Mouse (Mus musculus): ENCODE measurements at regions not wholly inside any gene's neighbourhood (a gene's known extent, or its start where the extent isn't known, plus 50 kb on each side); places are given as distances from the start of the nearest gene placed in this dataset.

DNA sequence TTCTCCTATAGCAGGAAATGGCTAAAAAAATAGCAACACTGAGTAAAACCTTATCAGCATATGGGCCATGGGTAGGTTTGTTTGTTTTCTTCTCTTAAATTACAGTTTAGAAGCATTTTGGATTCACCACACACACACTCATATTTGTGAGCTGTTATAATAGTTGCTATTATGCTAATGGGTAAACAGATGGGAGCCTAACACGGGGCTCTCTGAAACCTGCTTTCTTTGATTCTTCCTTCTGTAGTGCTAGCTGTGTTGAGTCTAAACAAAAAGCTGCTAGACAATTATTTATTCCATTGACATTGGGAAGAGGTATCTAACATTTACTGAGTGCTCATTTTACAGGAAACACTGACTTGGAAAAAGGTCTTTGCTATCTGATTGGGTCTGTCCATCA is 356.7 kb upstream of the Dcn start:
- WGBS, result 84% methylated on average over 1 of the region's 1 CpGs
- Histone ChIP-seq H3K4me3 (ENCODE audit: insufficient read depth, low read depth, low read length) (no peak overlapping the region), H3K36me3 (ENCODE audit: control insufficient read depth, insufficient read depth, low read length) (no peaks in the 10 kb centered on the region), H3K27me3 (ENCODE audit: control insufficient read depth, insufficient read depth, low read length) (no peaks in the 10 kb centered on the region), H3K9ac (ENCODE audit: low read depth, low read length) (no peak overlapping the region), H3K79me2 (ENCODE audit: control insufficient read depth, insufficient read depth, low read length) (no peaks in the 10 kb centered on the region), H3K4me1 (ENCODE audit: control insufficient read depth, insufficient read depth, low read length) (no peaks in the 10 kb centered on the region), H3K27ac (replicated peaks; ENCODE audit: insufficient read depth, low read depth, low read length) (no peak overlapping the region)
- no peak for DNase-seq (ENCODE audit: extremely low read depth, low read depth, low spot score)
- TF ChIP-seq CTCF (IDR thresholded peaks at IDR 0.05; ENCODE audit: low read depth, low read length) (no peak), POLR2A (IDR thresholded peaks at IDR 0.05; ENCODE audit: extremely low read depth, insufficient read depth, low read length) (no peak)

DNA sequence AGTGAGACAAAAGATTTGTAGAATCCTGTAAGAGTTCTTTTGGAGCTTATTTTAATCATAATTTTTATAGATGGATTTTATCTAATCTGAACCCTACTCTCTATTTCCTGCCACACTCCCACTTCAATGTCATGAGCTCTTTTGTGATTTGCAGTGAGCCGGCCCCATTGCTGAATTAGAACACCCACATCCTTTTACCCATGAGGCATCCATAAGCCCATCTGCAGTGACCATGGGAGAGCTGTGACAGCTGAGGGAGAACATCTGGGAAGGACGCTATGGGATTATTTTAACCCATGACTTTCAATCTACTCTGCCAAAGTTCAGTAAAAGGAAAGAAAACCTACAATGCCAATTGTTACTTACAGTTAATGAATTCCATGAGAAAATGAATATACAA is 337.8 kb upstream of the Dcn start:
- Histone ChIP-seq H3K27ac (replicated peaks; ENCODE audit: insufficient read depth, low read depth, low read length) (no peak overlapping the region), H3K27me3 (ENCODE audit: control insufficient read depth, insufficient read depth, low read length) (no peaks in the 10 kb centered on the region), H3K36me3 (ENCODE audit: control insufficient read depth, insufficient read depth, low read length) (no peaks in the 10 kb centered on the region), H3K4me1 (ENCODE audit: control insufficient read depth, insufficient read depth, low read length) (no peaks in the 10 kb centered on the region), H3K4me3 (ENCODE audit: insufficient read depth, low read depth, low read length) (no peak overlapping the region), H3K79me2 (ENCODE audit: control insufficient read depth, insufficient read depth, low read length) (no peaks in the 10 kb centered on the region), H3K9ac (ENCODE audit: low read depth, low read length) (no peak overlapping the region)
- no peak for DNase-seq (ENCODE audit: extremely low read depth, low read depth, low spot score)
- WGBS, result 74% methylated on average over 2 of the region's 2 CpGs
- no peak for TF ChIP-seq POLR2A (IDR thresholded peaks at IDR 0.05; ENCODE audit: extremely low read depth, insufficient read depth, low read length)
- no peak for TF ChIP-seq CTCF (IDR thresholded peaks at IDR 0.05; ENCODE audit: low read depth, low read length)

DNA sequence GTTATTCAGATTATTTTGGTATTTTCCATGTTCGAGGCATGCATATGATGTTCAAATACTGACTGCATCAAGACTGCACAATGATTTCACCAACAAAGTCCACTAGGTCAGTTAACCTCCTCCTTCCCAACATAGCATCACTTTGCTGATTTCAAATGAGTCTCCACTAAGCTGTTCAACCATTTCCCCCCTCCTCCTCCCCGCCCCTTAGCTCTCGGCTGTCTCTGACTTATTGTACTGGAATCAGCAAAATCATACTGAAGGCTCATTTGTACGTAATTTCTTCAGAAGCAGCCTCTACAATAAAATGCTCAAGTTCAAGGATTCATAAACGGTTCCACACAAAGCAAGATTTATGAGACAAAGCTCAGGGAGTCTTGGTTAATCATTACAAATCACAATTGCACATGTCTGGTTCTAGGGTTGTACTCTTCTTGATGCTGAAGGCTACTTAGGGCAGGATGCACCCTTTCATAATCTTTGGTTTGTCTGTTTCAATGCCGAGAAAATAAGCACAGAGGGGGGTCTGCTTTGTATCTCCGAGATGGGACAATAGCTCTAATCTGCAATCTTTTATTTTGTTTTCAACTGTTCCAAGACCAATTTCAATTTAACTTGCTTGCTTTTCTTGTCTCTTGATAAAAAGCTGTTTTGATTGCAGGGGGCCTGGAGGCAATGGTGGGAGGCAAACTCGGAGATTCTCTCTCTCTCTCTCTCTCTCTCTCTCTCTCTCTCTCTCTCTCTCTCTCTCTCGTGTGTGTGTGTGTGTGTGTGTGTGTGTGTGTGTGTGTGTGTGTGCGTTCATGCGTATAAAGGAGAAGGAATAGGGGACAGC is 320.6 kb upstream of the Dcn start:
- Histone ChIP-seq H3K27me3 (ENCODE audit: control insufficient read depth, insufficient read depth, low read length) (no peaks in the 10 kb centered on the region), H3K4me1 (ENCODE audit: control insufficient read depth, insufficient read depth, low read length) (no peaks in the 10 kb centered on the region; the same call in 1 of the 2 replicates), H3K4me3 (ENCODE audit: insufficient read depth, low read depth, low read length) (no peak overlapping the region), H3K27ac (replicated peaks; ENCODE audit: insufficient read depth, low read depth, low read length) (no peak overlapping the region), H3K9ac (ENCODE audit: low read depth, low read length) (no peak overlapping the region), H3K79me2 (ENCODE audit: control insufficient read depth, insufficient read depth, low read length) (no peaks in the 10 kb centered on the region), H3K36me3 (ENCODE audit: control insufficient read depth, insufficient read depth, low read length) (no peaks in the 10 kb centered on the region)
- 63% methylated on average over 11 of the region's 11 CpGs for WGBS
- DNase-seq (ENCODE audit: extremely low read depth, low read depth, low spot score), result peak; percentile 10
- TF ChIP-seq CTCF (IDR thresholded peaks at IDR 0.05; ENCODE audit: low read depth, low read length) (no peak), POLR2A (IDR thresholded peaks at IDR 0.05; ENCODE audit: extremely low read depth, insufficient read depth, low read length) (no peak)

DNA sequence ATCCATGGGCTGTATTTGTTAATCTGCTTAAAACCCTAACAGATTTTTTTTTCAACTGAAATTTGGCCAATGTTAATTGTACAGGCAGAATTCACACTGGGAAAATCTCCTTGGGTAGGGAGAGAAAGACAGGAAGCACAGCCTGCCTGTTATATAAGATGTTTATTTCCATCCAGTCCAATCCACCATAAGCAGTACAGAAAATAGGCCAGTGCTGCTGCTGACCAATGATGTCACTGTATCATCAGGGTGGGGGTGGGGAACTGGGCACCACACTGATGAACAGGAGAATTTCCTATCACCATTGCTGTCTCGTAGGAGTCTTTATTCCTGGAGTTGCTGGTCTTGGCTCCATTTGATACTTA is 320.0 kb upstream of the Dcn start:
- DNase-seq (ENCODE audit: extremely low read depth, low read depth, low spot score), result no peak
- H3K27me3 ChIP-seq (ENCODE audit: control insufficient read depth, insufficient read depth, low read length), result no peaks in the 10 kb centered on the region
- no peak for TF ChIP-seq CTCF (IDR thresholded peaks at IDR 0.05; ENCODE audit: low read depth, low read length)
- no peaks in the 10 kb centered on the region for H3K79me2 ChIP-seq (ENCODE audit: control insufficient read depth, insufficient read depth, low read length)
- H3K9ac ChIP-seq (ENCODE audit: low read depth, low read length), result no peak overlapping the region
- WGBS, result 93% methylated on average over 1 of the region's 1 CpGs
- no peaks in the 10 kb centered on the region; the same call in 1 of the 2 replicates for H3K4me1 ChIP-seq (ENCODE audit: control insufficient read depth, insufficient read depth, low read length)
- no peaks in the 10 kb centered on the region for H3K36me3 ChIP-seq (ENCODE audit: control insufficient read depth, insufficient read depth, low read length)
- no peak overlapping the region for H3K27ac ChIP-seq (replicated peaks; ENCODE audit: insufficient read depth, low read depth, low read length)
- no peak overlapping the region for H3K4me3 ChIP-seq (ENCODE audit: insufficient read depth, low read depth, low read length)

DNA sequence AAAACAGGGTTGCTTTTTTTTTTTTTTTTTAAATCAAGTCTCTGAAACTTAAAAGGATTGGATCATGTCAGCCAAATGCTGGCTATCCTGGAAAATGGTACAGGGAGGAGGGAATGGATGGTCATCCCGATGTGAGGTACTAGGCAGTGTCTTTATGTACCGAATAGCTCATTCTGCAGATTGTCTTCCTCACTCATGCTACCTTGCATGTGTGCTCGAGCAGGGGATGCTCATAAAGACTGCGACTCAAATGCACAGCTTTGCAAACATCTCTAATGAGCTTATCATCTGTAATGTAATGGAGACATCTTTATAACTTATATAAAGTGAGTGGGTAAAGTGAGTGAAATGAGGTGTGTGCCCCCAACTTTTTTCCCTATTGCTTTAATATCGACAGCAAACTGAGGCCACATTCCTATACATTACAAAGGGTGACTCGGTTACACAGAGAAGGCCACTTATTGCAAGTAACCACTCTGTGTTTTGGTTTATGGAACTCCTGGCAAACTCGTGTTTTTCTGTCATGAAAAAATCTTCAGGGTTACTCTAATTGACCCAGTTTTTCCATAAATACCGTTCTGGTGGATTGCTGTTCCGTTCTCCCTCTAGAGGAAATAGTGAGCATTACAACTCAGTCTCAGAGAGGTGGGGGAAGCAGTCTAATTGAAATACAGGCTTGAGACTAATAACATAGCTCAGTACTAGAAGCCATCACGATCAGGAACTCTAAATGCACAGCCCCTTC is 319.4 kb upstream of the Dcn start:
- DNase-seq (ENCODE audit: extremely low read depth, low read depth, low spot score), result peak; percentile 45
- H3K9ac ChIP-seq (ENCODE audit: low read depth, low read length), result no peak overlapping the region
- 54% methylated on average over 10 of the region's 10 CpGs for WGBS

DNA sequence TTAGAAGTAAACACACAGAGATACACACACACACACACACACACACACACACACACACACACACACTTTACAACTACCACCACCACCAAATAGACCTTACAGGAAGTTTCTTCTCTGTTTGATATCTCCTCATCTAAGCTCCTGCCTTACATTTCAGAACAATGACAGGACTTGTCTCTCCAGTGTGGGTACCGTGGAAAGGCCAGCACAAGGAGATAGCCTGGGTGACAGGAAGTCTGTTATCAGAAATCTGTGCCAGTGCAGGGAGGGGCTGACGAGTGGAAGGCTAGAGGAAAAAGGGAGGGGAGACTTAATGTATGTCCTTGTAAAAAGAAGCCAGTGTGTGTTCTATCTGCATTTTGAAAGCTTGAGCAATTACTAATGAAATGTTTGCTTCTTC is 318.5 kb upstream of the Dcn start:
- no peak for DNase-seq (ENCODE audit: extremely low read depth, low read depth, low spot score)

More for the DNA sequence above, 319.4 kb upstream of the Dcn start:
- Histone ChIP-seq H3K4me3 (ENCODE audit: insufficient read depth, low read depth, low read length) (no peak overlapping the region), H3K36me3 (ENCODE audit: control insufficient read depth, insufficient read depth, low read length) (no peaks in the 10 kb centered on the region), H3K27ac (replicated peaks; ENCODE audit: insufficient read depth, low read depth, low read length) (no peak overlapping the region), H3K4me1 (ENCODE audit: control insufficient read depth, insufficient read depth, low read length) (no peaks in the 10 kb centered on the region; the same call in 1 of the 2 replicates), H3K27me3 (ENCODE audit: control insufficient read depth, insufficient read depth, low read length) (no peaks in the 10 kb centered on the region), H3K79me2 (ENCODE audit: control insufficient read depth, insufficient read depth, low read length) (no peaks in the 10 kb centered on the region)
- TF ChIP-seq POLR2A (IDR thresholded peaks at IDR 0.05; ENCODE audit: extremely low read depth, insufficient read depth, low read length) (no peak), CTCF (IDR thresholded peaks at IDR 0.05; ENCODE audit: low read depth, low read length) (peak; percentile 43; the same call in 1 of the 2 replicates)

More for the DNA sequence above, 318.5 kb upstream of the Dcn start:
- Histone ChIP-seq H3K4me3 (ENCODE audit: insufficient read depth, low read depth, low read length) (no peak overlapping the region), H3K9ac (ENCODE audit: low read depth, low read length) (no peak overlapping the region), H3K4me1 (ENCODE audit: control insufficient read depth, insufficient read depth, low read length) (no peaks in the 10 kb centered on the region; the same call in 1 of the 2 replicates), H3K36me3 (ENCODE audit: control insufficient read depth, insufficient read depth, low read length) (no peaks in the 10 kb centered on the region), H3K79me2 (ENCODE audit: control insufficient read depth, insufficient read depth, low read length) (no peaks in the 10 kb centered on the region), H3K27me3 (ENCODE audit: control insufficient read depth, insufficient read depth, low read length) (no peaks in the 10 kb centered on the region), H3K27ac (replicated peaks; ENCODE audit: insufficient read depth, low read depth, low read length) (no peak overlapping the region)
- 35% methylated on average over 2 of the region's 2 CpGs for WGBS
- TF ChIP-seq CTCF (IDR thresholded peaks at IDR 0.05; ENCODE audit: low read depth, low read length) (no peak), POLR2A (IDR thresholded peaks at IDR 0.05; ENCODE audit: extremely low read depth, insufficient read depth, low read length) (no peak)

Measured in liver, adult 2 months (tissue).